Mouse (Mus musculus): ENCODE measurements around the gene Xndc1.

Xndc1 gene

GRCm38 (mm10) chr7:102081784-102082183 lies 16.5 kb downstream of the Xndc1 start:
- no peak for DNase-seq (ENCODE audit: low read depth, low spot score)

- no peak for DNase-seq (ENCODE audit: low read depth, low spot score)
These were observed 17.5 kb downstream of the Xndc1 start, which contains the start of gene Trpc2 for GRCm38 (mm10) chr7:102082816-102083215. TSS of gene Trpc2 (plus strand) at chr7:102083116.

GRCm38 (mm10) chr7:102084041-102084696 lies 18.9 kb downstream of the Xndc1 start:
- no peak for DNase-seq (ENCODE audit: low read depth, low spot score)

GRCm38 (mm10) chr7:102087336-102087735 lies 22.0 kb downstream of the Xndc1 start:
- no peak for DNase-seq (ENCODE audit: low read depth, low spot score)

GRCm38 (mm10) chr7:102099760-102100661 lies 34.7 kb downstream of the Xndc1 start:
- DNase-seq (ENCODE audit: low read depth, low spot score), result peak; percentile 79

- no peak for DNase-seq (ENCODE audit: low read depth, low spot score)
These were observed 35.6 kb downstream of the Xndc1 start for GRCm38 (mm10) chr7:102100868-102101267.

- no peak for DNase-seq (ENCODE audit: low read depth, low spot score)
These were observed 36.2 kb downstream of the Xndc1 start, which contains the start of gene Art1 for GRCm38 (mm10) chr7:102101487-102101886. TSS of gene Art1 (plus strand) at chr7:102101743.

GRCm38 (mm10) chr7:102102241-102102640 lies 36.9 kb downstream of the Xndc1 start:
- DNase-seq (ENCODE audit: low read depth, low spot score), result no peak

- DNase-seq (ENCODE audit: low read depth, low spot score), result no peak
These were observed 37.4 kb downstream of the Xndc1 start for GRCm38 (mm10) chr7:102102696-102103095.

- no peak for DNase-seq (ENCODE audit: low read depth, low spot score)
These were observed 38.2 kb downstream of the Xndc1 start for GRCm38 (mm10) chr7:102103555-102103954.

- no peak for DNase-seq (ENCODE audit: low read depth, low spot score)
These were observed 38.8 kb downstream of the Xndc1 start for GRCm38 (mm10) chr7:102104126-102104525.

GRCm38 (mm10) chr7:102106700-102107141 lies 41.4 kb downstream of the Xndc1 start:
- peak; percentile 33 for DNase-seq (ENCODE audit: low read depth, low spot score)

- no peak for DNase-seq (ENCODE audit: low read depth, low spot score)
These were observed 42.9 kb downstream of the Xndc1 start for GRCm38 (mm10) chr7:102108206-102108605.

- no peak for DNase-seq (ENCODE audit: low read depth, low spot score)
These were observed 43.9 kb downstream of the Xndc1 start, which contains the start of gene Art5 for GRCm38 (mm10) chr7:102109171-102109570. TSS of gene Art5 (minus strand) at chr7:102109489.

GRCm38 (mm10) chr7:102109746-102110145 lies 44.4 kb downstream of the Xndc1 start:
- no peak for DNase-seq (ENCODE audit: low read depth, low spot score)

GRCm38 (mm10) chr7:102113151-102113729 lies 47.9 kb downstream of the Xndc1 start:
- DNase-seq (ENCODE audit: low read depth, low spot score), result no peak

GRCm38 (mm10) chr7:102116579-102117331 lies 51.4 kb downstream of the Xndc1 start, which contains the start of gene Chrna10:
TSS of gene Chrna10 (minus strand) at chr7:102116828.
- DNase-seq (ENCODE audit: low read depth, low spot score), result no peak

- DNase-seq (ENCODE audit: low read depth, low spot score), result no peak
These were observed 52.1 kb downstream of the Xndc1 start for GRCm38 (mm10) chr7:102117382-102117781.

GRCm38 (mm10) chr7:102120326-102120725 lies 55.0 kb downstream of the Xndc1 start:
- DNase-seq (ENCODE audit: low read depth, low spot score), result no peak

GRCm38 (mm10) chr7:102132395-102132794 lies 67.1 kb downstream of the Xndc1 start:
- DNase-seq (ENCODE audit: low read depth, low spot score), result no peak

All from CD4-positive, CD25-positive, alpha-beta regulatory T cell, adult 2 months (primary cell).